Mouse (Mus musculus) liver, embryonic 16.5 days (tissue): ENCODE measurements at regions not wholly inside any gene's neighbourhood (a gene's known extent, or its start where the extent isn't known, plus 50 kb on each side); places are given as distances from the start of the nearest gene placed in this dataset.

Experiments used
- ATAC-seq: fragments of 200-750 bp; cut with Nextera tagmentation; 2 replicates; pipeline ENCODE4 v1.8.0; 2017; ENCODE audit warnings: low read depth, mild to moderate bottlenecking, moderate number of reproducible peaks, moderate library complexity
- H3K27ac ChIP-seq: fragments of 300-500 bp; sonication (generic); 2 replicates; pipeline ENCODE4 v1.5.1; 2014; ENCODE audit warnings: mild to moderate bottlenecking, low read length
- H3K27me3 ChIP-seq: fragments of 300-500 bp; sonication (generic); 2 replicates; pipeline ENCODE4 v1.6.1; 2014; ENCODE audit warnings: low read depth, low read length, mixed read lengths; ENCODE audit not compliant: control insufficient read depth, insufficient read depth
- H3K36me3 ChIP-seq: fragments of 300-500 bp; sonication (generic); 2 replicates; pipeline ENCODE4 v1.6.1; 2014; ENCODE audit warnings: mild to moderate bottlenecking; ENCODE audit not compliant: control insufficient read depth, insufficient read depth
- H3K4me1 ChIP-seq: fragments of 300-500 bp; sonication (generic); 2 replicates; pipeline ENCODE4 v1.6.1; 2014; ENCODE audit warnings: low read depth, low read length, mixed read lengths; ENCODE audit not compliant: control insufficient read depth
- H3K4me2 ChIP-seq: fragments of 300-500 bp; sonication (generic); 2 replicates; pipeline ENCODE4 v1.6.1; 2014; ENCODE audit warnings: low read depth, low read length, mixed read lengths
- H3K4me3 ChIP-seq: fragments of 300-500 bp; sonication (generic); 2 replicates; pipeline ENCODE4 v1.5.1; 2014; ENCODE audit warnings: low read depth, mild to moderate bottlenecking, low read length
- H3K9ac ChIP-seq: fragments of 300-500 bp; sonication (generic); 2 replicates; pipeline ENCODE4 v1.6.1; 2014; ENCODE audit warnings: low read depth, low read length
- H3K9me3 ChIP-seq: fragments of 300-500 bp; sonication (generic); replicated peaks from 2 replicates; pipeline ENCODE4 v1.6.1; 2016; ENCODE audit warnings: low read length; ENCODE audit not compliant: control insufficient read depth
- WGBS: fragments of 180-500 bp; shearing (Covaris S2); extraction: QIAGEN DNeasy Blood & Tissue Kit; methylation state at CpG from one replicate; pipeline ENCODE4 v1.1.7; 2014; ENCODE audit not compliant: insufficient replicate concordance; 5-methylcytosine and 5-hydroxymethylcytosine counted together

DNA sequence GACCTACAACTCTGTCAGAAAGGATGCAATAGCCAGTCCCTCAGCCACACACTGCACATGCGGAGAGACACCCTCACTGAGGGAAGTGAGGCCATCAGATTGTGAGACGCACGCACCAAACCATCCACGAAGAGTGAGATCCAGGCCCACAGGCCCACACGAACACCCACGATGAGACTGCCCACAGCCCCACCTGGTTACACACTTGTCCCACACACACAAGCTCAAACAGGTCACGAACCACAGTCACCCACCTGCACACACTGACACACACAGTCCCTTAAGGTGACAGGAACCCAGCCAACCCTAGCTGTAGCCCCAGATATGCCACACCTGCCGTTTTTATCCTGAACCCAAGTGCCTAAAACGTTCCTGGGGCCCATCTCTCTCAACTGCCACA is 76.8 kb downstream of the Zfp36l2 start:
- H3K4me1 ChIP-seq = peaks cover 42% of the 10 kb centered on the region
- ATAC-seq = no peak
- H3K9me3 ChIP-seq = no peaks in the 10 kb centered on the region
- no peak overlapping the region for H3K27ac ChIP-seq
- WGBS = 62% methylated on average over 9 of the region's 9 CpGs
- H3K4me3 ChIP-seq = no peak overlapping the region
- no peaks in the 10 kb centered on the region for H3K27me3 ChIP-seq
- no peaks in the 10 kb centered on the region for H3K36me3 ChIP-seq
- no peak overlapping the region for H3K9ac ChIP-seq
- no peak overlapping the region for H3K4me2 ChIP-seq

- 63% methylated on average over 9 of the region's 9 CpGs for WGBS
- peaks cover 34% of the 10 kb centered on the region for H3K4me1 ChIP-seq
These were observed 77.6 kb downstream of the Zfp36l2 start for GRCm38 (mm10) chr17:84110000-84110695.

GRCm38 (mm10) chr17:84107946-84108686 is 79.6 kb downstream of the Zfp36l2 start:
- Histone ChIP-seq H3K4me2 (no peak overlapping the region), H3K27me3 (no peaks in the 10 kb centered on the region), H3K9ac (no peak overlapping the region), H3K4me3 (no peak overlapping the region), H3K4me1 (peaks cover 16% of the 10 kb centered on the region), H3K9me3 (no peaks in the 10 kb centered on the region), H3K36me3 (no peaks in the 10 kb centered on the region), H3K27ac (no peak overlapping the region)
- no peak for ATAC-seq
- WGBS = 72% methylated on average over 8 of the region's 8 CpGs

More at GRCm38 (mm10) chr17:84110000-84110695, 77.6 kb downstream of the Zfp36l2 start:
- Histone ChIP-seq H3K9ac (no peak overlapping the region), H3K4me3 (no peak overlapping the region), H3K4me2 (no peak overlapping the region), H3K27ac (no peak overlapping the region), H3K27me3 (no peaks in the 10 kb centered on the region), H3K36me3 (no peaks in the 10 kb centered on the region), H3K9me3 (no peaks in the 10 kb centered on the region)
- ATAC-seq = no peak

DNA sequence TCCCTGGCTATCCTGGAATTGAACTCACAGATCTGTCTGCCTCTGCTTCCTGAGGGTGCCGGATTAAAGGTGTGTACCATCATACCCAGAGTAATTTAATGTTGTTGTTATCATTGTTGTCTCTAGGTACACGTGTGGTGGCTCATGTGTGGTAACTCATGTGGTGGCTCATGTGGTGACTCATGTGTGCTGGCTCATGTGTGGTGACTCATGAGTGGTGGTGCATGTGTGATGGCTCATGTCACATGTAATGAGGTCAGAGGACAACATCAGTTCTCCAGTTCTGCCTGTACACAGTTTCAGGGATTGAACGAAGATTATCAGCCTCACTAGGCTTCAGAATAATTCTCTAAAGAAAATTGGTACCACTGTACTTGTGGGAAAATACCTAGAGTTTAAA is 80.2 kb downstream of the Zfp36l2 start:
- H3K4me2 ChIP-seq = no peak overlapping the region
- ATAC-seq = no peak
- no peak overlapping the region for H3K4me3 ChIP-seq
- 64% methylated on average over 3 of the region's 3 CpGs for WGBS
- no peaks in the 10 kb centered on the region for H3K36me3 ChIP-seq
- H3K27ac ChIP-seq = no peak overlapping the region
- H3K4me1 ChIP-seq = peaks cover 10% of the 10 kb centered on the region
- H3K27me3 ChIP-seq = no peaks in the 10 kb centered on the region
- H3K9me3 ChIP-seq = no peaks in the 10 kb centered on the region
- no peak overlapping the region for H3K9ac ChIP-seq

GRCm38 (mm10) chr17:84104242-84104641 is 83.5 kb downstream of the Zfp36l2 start:
- Histone ChIP-seq H3K9me3 (no peaks in the 10 kb centered on the region), H3K9ac (no peak overlapping the region), H3K4me3 (no peak overlapping the region), H3K4me2 (no peak overlapping the region), H3K27ac (no peak overlapping the region), H3K4me1 (no peaks in the 10 kb centered on the region; the same call in 1 of the 2 replicates), H3K27me3 (no peaks in the 10 kb centered on the region), H3K36me3 (no peaks in the 10 kb centered on the region)
- WGBS = 61% methylated on average over 7 of the region's 7 CpGs
- no peak for ATAC-seq

GRCm38 (mm10) chr17:84103344-84103743 is 84.4 kb downstream of the Zfp36l2 start:
- H3K36me3 ChIP-seq = no peaks in the 10 kb centered on the region
- WGBS = 48% methylated on average over 7 of the region's 7 CpGs
- H3K4me1 ChIP-seq = no peaks in the 10 kb centered on the region; the same call in 1 of the 2 replicates
- no peak overlapping the region for H3K4me3 ChIP-seq
- no peaks in the 10 kb centered on the region; the same call in 1 of the 2 replicates for H3K27me3 ChIP-seq
- no peak overlapping the region for H3K9ac ChIP-seq
- ATAC-seq = peak; percentile 22; the same call in 1 of the 2 replicates
- no peaks in the 10 kb centered on the region for H3K9me3 ChIP-seq
- 0 out of 2 replicates have a peak overlapping the region, but pooled peaks have one; percentile 4 for H3K27ac ChIP-seq
- no peak overlapping the region for H3K4me2 ChIP-seq

DNA sequence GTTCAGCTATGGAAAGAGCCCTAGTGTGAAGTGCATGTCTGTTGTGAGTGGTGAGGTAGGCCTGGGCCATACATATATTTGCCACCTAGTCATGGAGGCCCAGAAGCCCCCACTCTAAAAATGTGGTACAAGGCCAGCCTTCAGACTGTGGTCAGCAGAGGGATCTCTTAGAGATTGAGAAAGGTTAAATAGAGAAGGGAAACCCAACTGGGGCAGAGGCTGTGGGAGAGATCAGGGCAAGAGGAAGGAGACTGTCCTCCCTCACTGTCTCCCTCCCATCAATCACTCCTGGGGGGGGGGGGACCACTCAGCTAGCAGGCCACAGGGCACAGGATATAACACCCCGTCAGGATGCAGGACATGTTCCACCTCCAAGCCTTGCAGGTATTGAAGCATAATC is 86.1 kb downstream of the Zfp36l2 start:
- Histone ChIP-seq H3K27ac (peak overlapping the region; percentile 41; the same call in 1 of the 2 replicates), H3K9me3 (no peaks in the 10 kb centered on the region), H3K4me2 (no peak overlapping the region), H3K27me3 (peaks cover 16% of the 10 kb centered on the region), H3K4me3 (no peak overlapping the region), H3K9ac (no peak overlapping the region), H3K36me3 (no peaks in the 10 kb centered on the region), H3K4me1 (peaks cover 4% of the 10 kb centered on the region)
- no peak for ATAC-seq
- WGBS = 60% methylated on average over 1 of the region's 1 CpGs

GRCm38 (mm10) chr17:84100523-84100922 is 87.2 kb downstream of the Zfp36l2 start:
- Histone ChIP-seq H3K36me3 (no peaks in the 10 kb centered on the region), H3K4me3 (no peak overlapping the region), H3K27me3 (peaks cover 27% of the 10 kb centered on the region), H3K9ac (no peak overlapping the region), H3K4me2 (no peak overlapping the region), H3K9me3 (no peaks in the 10 kb centered on the region), H3K4me1 (peaks cover 4% of the 10 kb centered on the region), H3K27ac (peak overlapping the region; percentile 42)
- 18% methylated on average over 10 of the region's 10 CpGs for WGBS
- no peak; the same call in 1 of the 2 replicates for ATAC-seq

- no peak for ATAC-seq
- 58% methylated on average over 9 of the region's 9 CpGs for WGBS
- Histone ChIP-seq H3K4me2 (no peak overlapping the region), H3K9me3 (no peaks in the 10 kb centered on the region), H3K4me3 (no peak overlapping the region), H3K4me1 (peaks cover 4% of the 10 kb centered on the region), H3K27ac (no peak overlapping the region), H3K36me3 (no peaks in the 10 kb centered on the region), H3K9ac (no peak overlapping the region), H3K27me3 (peaks cover 28% of the 10 kb centered on the region)
These were observed 88.0 kb downstream of the Zfp36l2 start for GRCm38 (mm10) chr17:84099737-84100136.
